Mouse (Mus musculus) heart, postnatal 0 days (tissue): Measurements from ENCODE around the gene Fgfr2. TPM values are rescaled to one million over a fixed set of nuclear protein-coding genes. Genes with fewer than 3 reads are reported as not detected.

Experiments
- ATAC-seq: fragments of 200-750 bp; cut with Nextera tagmentation; 2 replicates; pipeline ENCODE4 v1.8.0; 2017; ENCODE audit warnings: low read depth, moderate number of reproducible peaks, moderate library complexity; ENCODE audit not compliant: insufficient read depth
- DNase-seq: peaks from one replicate; pipeline ENCODE4 v3.0.0-alpha.2; 2016; ENCODE audit warnings: low spot score
- H3K27ac ChIP-seq: fragments of 300-500 bp; sonication (generic); 2 replicates; pipeline ENCODE4 v1.5.1; 2014; ENCODE audit warnings: low read depth, mild to moderate bottlenecking
- H3K27me3 ChIP-seq: fragments of 300-500 bp; sonication (generic); 2 replicates; pipeline ENCODE4 v1.6.1; 2014; ENCODE audit warnings: low read length, mixed read lengths; ENCODE audit not compliant: control insufficient read depth, insufficient read depth
- H3K36me3 ChIP-seq: fragments of 300-500 bp; sonication (generic); replicated peaks from 2 replicates; pipeline ENCODE4 v1.6.1; 2014; ENCODE audit warnings: low read length, mixed read lengths; ENCODE audit not compliant: control insufficient read depth, insufficient read depth
- H3K4me1 ChIP-seq: fragments of 300-500 bp; sonication (generic); 2 replicates; pipeline ENCODE4 v1.6.1; 2014; ENCODE audit warnings: antibody characterized with exemption; ENCODE audit not compliant: control insufficient read depth, insufficient read depth
- H3K4me2 ChIP-seq: fragments of 300-500 bp; sonication (generic); 2 replicates; pipeline ENCODE4 v1.6.1; 2014; ENCODE audit warnings: low read depth, mild to moderate bottlenecking, low read length, moderate library complexity
- H3K4me3 ChIP-seq: fragments of 300-500 bp; sonication (generic); 2 replicates; pipeline ENCODE4 v1.5.1; 2014; ENCODE audit warnings: low read depth, low read length
- H3K9ac ChIP-seq: fragments of 300-500 bp; sonication (generic); replicated peaks from 2 replicates; pipeline ENCODE4 v1.6.1; 2014; ENCODE audit warnings: low read depth, low read length, mixed read lengths
- H3K9me3 ChIP-seq: fragments of 300-500 bp; sonication (generic); replicated peaks from 2 replicates; pipeline ENCODE4 v1.6.1; 2016; ENCODE audit warnings: low read length; ENCODE audit not compliant: control insufficient read depth
- CTCF ChIP-seq: IDR thresholded peaks from 2 replicates; pipeline ENCODE4 v1.5.1; 2016; ENCODE audit warnings: antibody characterized with exemption, control low read depth, low read depth
- EP300 ChIP-seq: IDR thresholded peaks from 2 replicates; pipeline ENCODE4 v1.6.1; 2016; ENCODE audit warnings: antibody characterized with exemption, low read depth
- WGBS: fragments of 180-500 bp; shearing (Covaris S2); extraction: QIAGEN DNeasy Blood & Tissue Kit; methylation state at CpG from one replicate; pipeline ENCODE4 v1.1.7; 2014; 5-methylcytosine and 5-hydroxymethylcytosine counted together
- polyA plus RNA-seq: library from polyadenylated mRNA; unstranded; fragments of >200 nt; fragmentation: Nextera tagmentation; extraction: Ambion mirVana; gene quantifications from 2 replicates; pipeline ENCODE4 v1.2.1, GENCODE M21; 2015
- total RNA-seq: library from RNA; depleted of rRNA; stranded (reverse); fragments of >200 nt; gene quantifications from 2 replicates; pipeline ENCODE4 v1.2.3, GENCODE M21; 2014; ENCODE audit warnings: low replicate concordance

Gene Fgfr2
- total and polyA plus RNA-seq, 2 experiments from 2014 or later, result 3.8 to 11.5 TPM

DNA sequence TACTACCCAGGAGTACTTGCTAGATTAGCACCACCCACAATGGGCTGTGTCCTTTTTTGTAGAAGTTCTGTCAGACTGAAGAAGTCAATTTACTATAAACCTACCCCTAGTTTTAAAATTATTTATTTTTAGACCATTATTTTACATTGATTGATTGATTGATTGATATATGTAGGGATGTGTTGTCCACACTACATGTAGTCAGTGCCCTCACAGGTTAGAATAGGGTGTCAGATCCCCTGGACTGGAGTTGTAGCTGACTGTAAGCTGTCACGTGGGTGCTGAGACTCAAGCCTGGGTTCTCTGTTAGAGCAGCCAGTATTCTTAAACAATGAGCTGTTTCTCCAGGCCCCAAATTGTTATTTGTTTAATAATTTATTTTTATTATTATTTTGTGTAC, 229.8 kb downstream of the Fgfr2 start:
- H3K9ac ChIP-seq, result no peak overlapping the region
- ATAC-seq (no peak), DNase-seq (no peak)
- peaks cover 13% of the 10 kb centered on the region; the same call in 1 of the 2 replicates for H3K4me1 ChIP-seq
- no peak overlapping the region for H3K27ac ChIP-seq
- H3K27me3 ChIP-seq, result no peaks in the 10 kb centered on the region
- H3K4me3 ChIP-seq, result no peak overlapping the region
- no peaks in the 10 kb centered on the region for H3K36me3 ChIP-seq
- no peaks in the 10 kb centered on the region for H3K9me3 ChIP-seq
- TF ChIP-seq CTCF, result no peak
- no peak for TF ChIP-seq EP300
- 85% methylated on average over 1 of the region's 1 CpGs for WGBS
- H3K4me2 ChIP-seq, result no peak overlapping the region

DNA sequence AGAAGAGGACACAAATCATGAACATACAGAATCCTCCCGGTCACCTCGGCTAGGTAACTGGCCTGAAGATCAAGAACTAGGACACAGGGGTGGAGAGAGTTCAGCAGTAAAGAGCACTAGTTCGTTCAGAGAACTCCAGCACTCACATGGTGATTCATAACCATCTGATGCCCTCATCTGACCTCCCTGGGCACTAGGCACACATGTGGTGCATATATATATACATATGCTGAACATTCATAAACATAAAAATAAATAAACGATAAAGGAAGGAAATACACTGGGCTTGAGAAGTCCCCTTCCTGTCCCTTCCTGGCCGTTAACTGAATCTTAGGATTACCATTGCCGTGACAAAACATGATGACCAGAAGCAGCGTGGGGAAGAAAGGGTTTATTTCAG, 230.3 kb downstream of the Fgfr2 start:
- DNase-seq (no peak), ATAC-seq (no peak)
- H3K36me3 ChIP-seq, result no peaks in the 10 kb centered on the region
- 74% methylated on average over 7 of the region's 7 CpGs for WGBS
- peaks cover 13% of the 10 kb centered on the region for H3K4me1 ChIP-seq
- H3K27me3 ChIP-seq, result no peaks in the 10 kb centered on the region
- H3K9ac ChIP-seq, result no peak overlapping the region
- no peak overlapping the region for H3K4me2 ChIP-seq
- no peaks in the 10 kb centered on the region for H3K9me3 ChIP-seq
- TF ChIP-seq CTCF (no peak), EP300 (no peak)
- H3K4me3 ChIP-seq, result no peak overlapping the region
- no peak overlapping the region for H3K27ac ChIP-seq

DNA sequence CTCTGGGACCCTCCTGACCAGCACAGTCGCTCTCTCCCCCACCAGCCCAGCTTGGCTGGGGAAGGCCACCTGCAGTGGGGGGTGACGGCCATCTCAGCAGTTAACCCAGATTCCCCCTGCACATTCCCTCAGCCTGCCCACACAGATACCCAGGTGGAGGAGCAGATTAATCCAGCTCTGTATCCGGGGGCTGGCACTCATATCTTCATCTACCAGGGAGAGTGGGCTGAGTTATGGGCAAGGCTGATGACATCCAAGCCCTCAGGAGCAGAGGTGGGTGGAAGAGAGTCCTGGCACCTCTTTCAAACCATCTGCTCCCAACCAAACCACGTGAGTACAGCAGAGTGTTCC, 230.9 kb downstream of the Fgfr2 start:
- Histone ChIP-seq H3K4me2 (no peak overlapping the region), H3K4me1 (peaks cover 13% of the 10 kb centered on the region), H3K9me3 (no peaks in the 10 kb centered on the region), H3K27ac (no peak overlapping the region), H3K36me3 (no peaks in the 10 kb centered on the region), H3K27me3 (no peaks in the 10 kb centered on the region), H3K9ac (no peak overlapping the region), H3K4me3 (no peak overlapping the region)
- DNase-seq (no peak), ATAC-seq (no peak)
- TF ChIP-seq EP300, result no peak
- no peak for TF ChIP-seq CTCF
- 53% methylated on average over 4 of the region's 4 CpGs for WGBS

DNA sequence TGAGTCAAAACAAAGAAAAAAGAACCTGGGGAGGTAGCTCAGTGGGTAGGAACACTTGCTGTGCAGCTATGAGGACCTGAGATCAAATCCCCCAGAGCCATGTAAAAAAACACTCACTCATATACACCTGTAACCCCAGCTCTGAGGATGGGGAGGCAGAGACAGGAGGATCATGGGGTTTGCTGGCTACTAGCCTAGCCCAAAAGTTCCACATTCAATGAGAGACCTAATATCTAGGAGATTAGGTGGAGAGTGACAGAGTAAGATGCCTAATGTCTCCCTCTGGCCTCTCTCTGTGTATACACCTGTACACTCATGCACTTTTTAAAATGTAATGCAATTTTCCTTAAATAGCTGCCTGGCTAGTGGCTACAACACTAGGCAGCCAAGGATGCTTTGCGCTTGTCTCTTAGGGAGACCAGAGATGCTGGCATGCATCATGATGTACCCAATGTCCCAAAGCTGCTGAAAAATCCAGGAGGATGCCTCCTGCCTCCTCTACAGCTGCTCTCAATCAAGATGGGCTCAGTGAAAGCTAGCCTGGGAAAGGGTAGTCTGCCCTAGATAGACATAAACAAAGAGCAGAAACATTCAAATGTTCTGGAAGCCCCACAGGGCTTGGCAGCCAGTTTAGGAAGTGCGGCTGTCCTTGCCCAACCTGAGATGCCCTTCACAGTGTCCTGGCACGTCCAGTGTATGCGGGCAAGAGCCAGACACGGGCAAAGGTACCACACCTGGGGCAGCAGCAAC, 231.4 kb downstream of the Fgfr2 start:
- Histone ChIP-seq H3K9me3 (no peaks in the 10 kb centered on the region), H3K27ac (no peak overlapping the region), H3K4me2 (no peak overlapping the region), H3K9ac (no peak overlapping the region), H3K4me3 (no peak overlapping the region), H3K4me1 (peaks cover 13% of the 10 kb centered on the region), H3K36me3 (no peaks in the 10 kb centered on the region), H3K27me3 (no peaks in the 10 kb centered on the region)
- ATAC-seq (0 out of 2 replicates have a peak, but pooled peaks have one; percentile 10), DNase-seq (no peak)
- TF ChIP-seq EP300 (no peak), CTCF (no peak)
- 52% methylated on average over 5 of the region's 5 CpGs for WGBS

DNA sequence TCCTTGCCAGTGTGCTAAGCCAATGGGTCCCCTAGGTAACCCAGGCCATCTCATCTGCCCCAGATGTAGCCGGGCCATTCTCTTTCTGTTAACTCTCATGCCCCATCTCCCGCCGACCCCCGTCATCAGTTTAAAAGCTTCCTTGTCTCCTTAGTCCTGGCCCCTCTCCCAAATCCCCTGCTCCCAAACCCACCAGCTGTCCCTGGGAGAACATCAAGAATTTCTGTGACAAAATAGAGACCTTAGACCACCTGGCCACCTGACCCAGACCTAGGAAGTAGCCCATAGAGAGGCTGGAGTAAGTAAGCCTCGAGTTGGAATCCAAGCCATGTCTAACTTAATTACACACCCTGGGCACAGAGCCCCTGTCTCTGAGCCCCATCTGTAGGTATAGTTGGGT, 232.9 kb downstream of the Fgfr2 start:
- WGBS, result 89% methylated on average over 5 of the region's 5 CpGs

DNA sequence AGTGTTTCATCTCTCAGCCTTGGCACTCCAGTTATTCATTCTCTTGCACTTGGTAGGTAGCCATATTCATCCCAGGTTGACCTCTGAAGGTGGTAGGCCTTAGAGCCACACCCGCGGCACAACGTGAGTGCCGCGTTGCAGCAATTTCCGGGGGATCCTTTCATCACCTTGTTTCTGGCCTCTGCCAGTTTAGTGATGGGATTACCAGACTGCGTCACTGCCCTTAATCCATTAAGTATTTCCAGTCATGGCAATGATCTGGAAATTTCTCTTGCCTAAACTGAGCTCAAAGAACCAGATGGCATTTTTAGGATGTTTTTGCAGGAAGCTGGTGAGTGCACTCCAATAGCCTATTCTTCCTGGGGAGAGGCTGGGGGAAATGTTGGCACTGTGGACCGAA, 233.5 kb downstream of the Fgfr2 start:
- H3K4me3 ChIP-seq, result no peak overlapping the region
- H3K36me3 ChIP-seq, result peaks cover 5% of the 10 kb centered on the region; the same call in 1 of the 2 replicates
- no peak for DNase-seq
- WGBS, result 89% methylated on average over 8 of the region's 8 CpGs
- no peak overlapping the region for H3K27ac ChIP-seq
- no peak overlapping the region for H3K9ac ChIP-seq
- no peak overlapping the region for H3K4me2 ChIP-seq
- no peaks in the 10 kb centered on the region for H3K27me3 ChIP-seq
- no peaks in the 10 kb centered on the region for H3K9me3 ChIP-seq
- TF ChIP-seq CTCF (no peak), EP300 (no peak)
- ATAC-seq, result no peak
- peaks cover 3% of the 10 kb centered on the region for H3K4me1 ChIP-seq

More for the DNA sequence above, 232.9 kb downstream of the Fgfr2 start:
- no peaks in the 10 kb centered on the region for H3K36me3 ChIP-seq
- H3K4me1 ChIP-seq, result peaks cover 8% of the 10 kb centered on the region
- H3K27ac ChIP-seq, result no peak overlapping the region
- no peak overlapping the region for H3K4me2 ChIP-seq
- H3K9me3 ChIP-seq, result no peaks in the 10 kb centered on the region
- TF ChIP-seq EP300 (no peak), CTCF (no peak)
- DNase-seq (no peak), ATAC-seq (no peak)
- H3K4me3 ChIP-seq, result no peak overlapping the region
- H3K9ac ChIP-seq, result no peak overlapping the region
- no peaks in the 10 kb centered on the region for H3K27me3 ChIP-seq
